Mouse (Mus musculus): ENCODE results near the gene Khsrp. TPM values are rescaled to one million over a fixed set of nuclear protein-coding genes. Genes with fewer than 3 reads are reported as not detected.

Gene Khsrp
- 127 TPM for total RNA-seq (2023)

DNA sequence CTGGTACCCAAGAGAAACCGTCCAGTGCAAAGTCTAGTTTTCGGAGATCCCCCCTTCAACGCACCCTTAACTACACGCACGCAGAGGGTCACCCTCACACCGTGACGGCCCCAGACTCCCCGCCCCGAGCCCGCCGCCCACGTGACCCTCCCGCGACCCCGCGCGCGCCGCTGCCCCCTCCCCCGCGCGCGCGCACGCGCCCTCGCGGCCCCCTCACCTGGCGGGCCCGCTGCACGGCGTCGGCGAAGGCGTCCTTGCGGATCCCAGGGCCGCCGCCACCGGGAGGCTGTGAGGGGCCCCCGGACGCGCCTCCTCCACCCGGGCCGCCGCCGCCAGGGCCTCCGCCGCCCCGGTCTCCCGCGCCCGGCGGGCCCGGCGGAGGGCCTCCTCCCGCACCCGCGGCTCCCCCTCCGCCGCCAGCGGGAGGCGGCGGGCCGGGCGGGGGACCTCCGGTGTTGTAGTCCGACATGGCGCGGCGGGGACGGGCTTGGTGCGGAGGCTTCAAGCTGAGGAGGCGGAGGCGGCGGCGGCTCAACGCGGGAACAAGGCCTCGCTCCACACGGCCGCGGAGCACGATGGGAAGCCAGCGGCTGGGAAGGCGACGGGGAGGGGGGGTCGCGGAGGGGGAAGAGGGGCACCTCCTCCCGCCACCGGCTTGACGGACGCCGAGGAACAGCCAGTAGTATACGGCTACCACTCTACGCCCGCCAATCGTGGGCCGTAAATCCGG is at the start of gene Khsrp:
Khsrp (minus strand) TSS at position 592 of the 730 bp plus-strand sequence.

DNA sequence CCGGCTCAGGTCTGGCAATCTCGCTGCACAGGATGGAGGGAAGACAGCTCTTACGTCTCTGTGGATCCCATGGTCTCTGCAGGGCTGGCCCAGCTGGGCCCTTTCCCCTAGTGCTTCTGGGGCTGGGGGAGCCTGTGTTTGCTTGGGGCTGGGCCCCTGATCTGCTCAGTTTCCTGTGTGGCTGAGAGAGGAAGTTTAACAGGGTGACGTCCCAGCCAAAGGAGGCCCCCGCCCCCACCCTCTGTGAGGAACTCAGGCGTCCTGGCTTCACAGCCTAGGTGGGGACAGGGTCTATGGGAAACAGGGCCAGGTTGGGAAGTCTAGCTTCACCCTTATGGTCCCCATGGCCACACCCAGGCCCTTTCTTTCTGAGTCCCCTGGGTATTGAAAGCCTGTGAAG is 47.0 kb upstream of the Khsrp start, which contains the start of gene Dennd1c:
Dennd1c (minus strand) TSS at position 179 of the 400 bp plus-strand sequence.

DNA sequence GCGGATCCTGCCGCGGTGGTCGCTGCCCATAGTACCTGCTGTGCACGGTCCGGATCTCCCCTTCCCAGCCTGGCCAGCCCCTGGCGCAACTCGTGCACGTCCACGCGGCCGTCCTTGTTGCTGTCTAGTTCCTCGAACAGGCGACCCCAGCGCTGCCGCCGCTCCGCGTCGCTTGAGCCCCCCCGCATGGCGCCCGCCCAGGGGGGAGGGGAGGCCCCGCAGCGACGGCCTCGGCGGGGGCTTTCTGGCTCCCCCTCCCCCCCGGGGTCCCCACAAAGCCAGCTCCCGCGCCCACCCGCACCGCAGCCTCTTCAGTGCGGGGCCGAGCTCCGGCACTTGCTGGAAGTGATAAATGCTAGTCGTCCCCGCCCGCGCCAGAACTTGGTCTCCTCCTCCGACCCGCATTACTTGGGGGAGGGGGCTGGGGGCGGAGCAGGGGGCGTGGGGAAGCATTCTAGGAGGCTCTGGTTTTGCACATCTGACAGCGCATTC is 28.2 kb upstream of the Khsrp start, which contains the start of gene Slc25a23:
Slc25a23 (minus strand) TSS at position 378 of the 492 bp plus-strand sequence.

DNA sequence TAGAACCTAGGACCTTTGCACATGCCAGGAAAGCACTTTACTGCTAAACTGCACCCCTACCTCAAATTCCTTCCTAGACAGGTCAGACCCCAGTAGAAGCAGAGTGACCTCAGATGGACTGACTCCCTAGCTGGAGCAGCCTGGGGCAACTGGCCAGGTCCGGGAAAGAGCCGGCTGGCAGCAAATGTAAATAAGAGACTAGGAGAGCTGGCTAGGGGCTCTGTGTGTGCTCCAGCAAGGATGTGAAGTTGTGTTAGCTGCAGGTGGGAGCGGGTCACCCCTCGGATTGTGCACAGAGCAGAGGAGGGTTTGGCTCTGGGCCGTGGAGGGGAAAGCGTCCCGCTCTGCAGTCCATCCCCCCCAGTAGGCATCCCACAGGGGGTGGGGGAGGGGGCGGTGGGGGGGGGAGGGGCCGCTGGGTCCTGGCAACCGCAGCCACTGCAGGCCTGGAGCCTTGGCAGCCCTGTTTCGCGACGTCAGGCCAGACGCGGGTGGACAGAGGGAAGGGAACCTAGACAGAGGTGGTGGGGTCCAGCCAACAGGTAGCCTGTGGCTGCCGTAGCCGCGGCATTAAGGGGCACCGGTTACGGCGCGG is 27.7 kb upstream of the Khsrp start, which contains the start of gene Crb3:
Crb3 (plus strand) TSS at position 215 of the 595 bp plus-strand sequence.

DNA sequence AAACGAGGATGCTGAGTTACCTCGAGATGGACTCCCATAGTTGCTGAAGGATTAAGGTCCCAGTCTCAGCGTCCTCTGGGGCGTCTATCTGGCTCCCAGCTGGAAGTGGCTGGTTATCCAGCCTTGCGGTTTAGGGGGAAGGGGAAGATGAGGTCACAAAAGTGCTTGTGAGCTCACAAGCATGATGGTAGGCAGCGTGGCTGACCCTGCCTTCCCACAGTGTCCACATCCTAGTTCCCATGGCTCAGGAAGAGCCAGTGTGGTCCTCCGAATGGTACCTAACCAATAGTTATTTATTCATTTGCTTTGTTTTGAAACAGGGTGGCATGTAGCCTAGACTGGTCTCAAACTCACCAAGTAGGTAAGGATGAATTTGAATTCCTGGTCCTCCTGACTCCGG is 10.2 kb upstream of the Khsrp start, which contains the start of gene Slc25a41:
Slc25a41 (minus strand) TSS at position 101 of the 400 bp plus-strand sequence.

DNA sequence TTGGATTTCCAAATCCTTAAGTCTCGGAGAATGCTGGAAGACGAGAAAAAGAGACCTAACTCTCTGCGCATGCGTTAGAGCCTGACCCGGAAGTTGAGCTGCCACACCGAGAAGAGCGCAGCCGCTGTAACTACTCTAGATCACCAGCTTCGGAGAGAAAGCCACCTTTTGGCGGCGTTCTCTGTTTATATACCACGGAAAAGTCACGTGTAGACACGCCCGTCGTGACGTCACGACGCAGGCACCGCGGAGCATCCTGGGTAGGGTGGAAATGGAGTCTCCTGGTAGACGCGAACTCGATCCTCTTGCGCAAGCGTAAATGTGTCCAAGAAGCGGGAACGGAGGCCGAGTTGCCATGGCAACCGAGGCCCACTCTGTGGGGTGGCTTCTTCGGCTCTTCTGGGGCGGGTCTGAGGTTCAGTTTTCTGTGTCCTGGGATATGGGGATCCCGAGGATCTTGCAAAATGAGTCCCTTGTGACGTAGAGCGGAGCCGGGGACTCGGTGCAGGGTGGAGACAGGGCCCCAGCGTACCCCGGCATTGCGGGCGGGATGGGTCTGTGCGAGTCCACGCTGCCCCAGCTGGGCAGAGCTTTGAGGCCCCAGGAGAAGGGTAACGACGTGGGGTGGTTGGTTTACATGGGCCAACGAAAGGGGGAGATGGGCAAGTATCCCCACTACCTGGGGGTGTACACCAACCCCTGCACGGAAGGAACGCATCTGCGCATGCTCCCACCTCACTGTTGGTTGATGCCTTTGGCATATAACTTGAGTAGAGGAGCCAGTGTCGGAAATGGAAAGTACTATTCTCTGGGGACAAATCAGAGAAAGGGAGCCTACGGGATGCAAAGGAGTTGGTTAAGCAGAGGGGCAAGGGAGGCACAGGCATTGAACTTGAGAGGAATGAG is 19.8 kb downstream of the Khsrp start, which contains the start of the genes Gtf2f1 and Gm17949:
Gtf2f1 (minus strand) TSS at position 53 of the 906 bp plus-strand sequence.
Gm17949 (plus strand) TSS at position 234 of the 906 bp plus-strand sequence.

DNA sequence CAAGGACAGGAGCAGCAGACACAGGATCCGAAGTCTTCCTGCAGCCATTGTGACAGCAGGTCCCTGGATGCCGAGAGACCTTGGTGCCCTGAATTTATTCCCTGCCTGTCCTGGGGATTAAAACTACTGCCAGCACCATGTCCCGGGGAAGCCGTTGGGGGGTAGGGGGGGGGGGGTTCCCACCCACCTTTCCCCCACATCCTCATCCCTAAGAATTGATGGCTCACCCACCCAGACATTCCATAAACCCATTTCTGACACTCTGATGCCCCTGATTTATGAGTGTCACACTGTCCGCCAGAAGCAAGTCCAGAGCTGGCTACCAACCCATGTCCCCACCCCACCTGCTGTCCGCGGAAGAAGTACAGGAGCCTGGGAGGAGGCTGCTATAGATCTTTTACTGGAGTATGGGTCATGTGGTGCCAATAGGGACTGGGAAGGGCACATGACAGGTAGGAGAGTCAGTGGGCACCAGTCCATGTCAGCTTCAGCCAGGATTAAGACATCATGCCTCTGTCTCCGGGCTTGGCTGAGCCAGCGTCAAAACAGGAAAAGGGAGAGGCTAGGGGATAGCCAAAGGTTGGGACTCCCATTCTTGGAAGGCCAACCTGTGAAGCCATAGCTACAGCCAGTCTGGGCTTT is 31.2 kb downstream of the Khsrp start, which contains the start of gene Pspn:
Pspn (minus strand) TSS at position 51 of the 642 bp plus-strand sequence.

DNA sequence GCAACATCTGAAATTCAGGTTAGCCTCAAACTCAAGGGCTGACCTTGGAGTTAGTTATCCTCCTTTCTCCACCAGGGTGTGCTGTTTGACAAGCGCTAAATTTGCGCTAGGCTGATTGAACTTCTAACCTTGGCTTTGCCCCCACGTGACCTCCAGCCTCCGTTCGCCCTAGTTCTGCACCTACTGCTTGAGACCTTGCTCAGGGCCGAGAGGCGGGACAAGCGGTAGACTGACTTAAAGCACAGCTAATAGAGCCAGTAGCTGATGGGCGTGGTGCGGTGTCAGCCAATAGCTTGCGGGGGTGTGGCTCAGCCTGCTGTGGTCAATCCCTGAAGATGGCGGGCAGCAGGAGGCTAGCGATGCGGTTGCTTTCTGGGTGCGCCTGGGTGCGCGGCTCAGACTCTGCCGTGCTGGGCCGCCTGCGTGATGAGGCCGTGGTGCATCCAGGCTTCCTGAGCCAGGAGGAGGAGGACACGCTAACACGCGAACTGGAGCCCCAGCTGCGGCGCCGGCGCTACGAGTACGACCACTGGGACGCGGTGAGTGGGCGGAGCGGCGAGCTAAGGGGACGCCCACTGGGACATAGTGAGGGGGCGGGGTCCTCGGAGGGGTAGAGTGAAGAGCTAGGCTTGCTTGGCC is 34.2 kb downstream of the Khsrp start, which contains the start of gene Alkbh7:
Alkbh7 (plus strand) TSS at position 311 of the 639 bp plus-strand sequence.

DNA sequence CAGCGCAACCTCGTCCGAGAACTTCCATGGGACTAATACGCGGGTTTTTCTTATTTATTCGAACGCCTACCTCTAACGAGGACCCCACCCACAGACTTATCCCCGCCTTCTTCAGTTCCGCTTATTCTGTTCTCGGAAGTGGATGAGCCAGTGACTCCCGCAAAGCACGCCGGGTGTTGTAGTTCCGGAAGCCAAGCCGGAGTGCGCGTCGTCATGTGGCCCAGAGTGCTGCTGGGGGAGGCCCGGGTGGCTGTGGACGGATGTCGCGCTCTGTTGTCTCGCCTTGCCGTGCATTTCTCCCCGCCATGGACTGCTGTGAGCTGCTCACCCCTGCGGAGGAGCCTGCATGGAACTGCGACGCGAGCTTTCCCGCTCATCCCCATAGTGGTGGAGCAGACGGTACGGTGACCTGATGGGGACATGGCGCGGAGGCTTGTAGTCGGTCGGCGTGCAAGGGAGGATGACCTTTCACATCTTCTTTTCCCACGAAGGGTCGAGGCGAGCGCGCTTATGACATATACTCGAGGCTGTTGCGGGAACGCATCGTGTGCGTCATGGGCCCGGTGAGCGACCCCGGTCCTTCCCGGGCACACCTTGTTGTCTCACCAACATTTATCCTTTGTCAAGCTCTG is 41.1 kb downstream of the Khsrp start, which contains the start of gene Clpp:
Clpp (plus strand) TSS at position 191 of the 632 bp plus-strand sequence.

DNA sequence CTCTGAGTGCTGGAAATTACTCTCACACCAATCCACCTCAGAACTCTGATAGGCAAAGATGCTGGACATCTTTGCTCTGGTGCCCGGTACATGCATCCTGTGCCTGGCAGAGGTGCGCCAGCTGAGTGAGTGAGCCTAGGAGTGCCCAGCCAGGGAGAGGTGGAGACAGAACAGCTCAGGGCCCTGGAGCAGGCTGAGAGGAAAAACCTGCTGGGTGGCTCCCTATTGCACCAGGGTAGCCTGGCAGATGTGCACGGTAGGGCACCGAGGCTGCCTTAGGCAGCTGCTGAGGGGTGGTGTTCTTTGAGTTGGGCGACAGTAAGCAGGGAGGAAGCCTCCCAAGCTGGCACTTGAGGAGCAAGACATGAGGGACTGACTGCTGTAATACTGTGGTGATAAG is 49.3 kb downstream of the Khsrp start, which contains the start of gene Acer1:
Acer1 (minus strand) TSS at position 114 of the 400 bp plus-strand sequence.

Other genes with a start within 250 kb of the Khsrp start
- 17.7 TPM for gene Rfx2, start 200.5 kb downstream of the Khsrp start, total RNA-seq (2023)
- gene Acsbg2, start 157.1 kb downstream of the Khsrp start, total RNA-seq (2023) = not detected
- 0.65 TPM for gene 1700061G19Rik, start 156.0 kb downstream of the Khsrp start, total RNA-seq (2023)
- gene Mllt1, start 96.1 kb downstream of the Khsrp start, total RNA-seq (2023) = 37.9 TPM
- gene Acer1, start 49.4 kb downstream of the Khsrp start, total RNA-seq (2023) = not detected
- 28.6 TPM for gene Clpp, start 41.2 kb downstream of the Khsrp start, total RNA-seq (2023)
- 12.4 TPM for gene Alkbh7, start 34.2 kb downstream of the Khsrp start, total RNA-seq (2023)
- gene Pspn, start 31.5 kb downstream of the Khsrp start, total RNA-seq (2023) = not detected
- 57.0 TPM for gene Gtf2f1, start 20.2 kb downstream of the Khsrp start, total RNA-seq (2023)
- gene Gm17949, start 20.1 kb downstream of the Khsrp start, total RNA-seq (2023) = not detected
- gene Slc25a41, start 10.1 kb upstream of the Khsrp start, total RNA-seq (2023) = not detected
- gene Crb3, start 27.6 kb upstream of the Khsrp start, total RNA-seq (2023) = 1.9 TPM
- 36.3 TPM for gene Slc25a23, start 28.3 kb upstream of the Khsrp start, total RNA-seq (2023)
- 170 TPM for gene Dennd1c, start 47.0 kb upstream of the Khsrp start, total RNA-seq (2023)
- gene Tubb4a, start 56.3 kb upstream of the Khsrp start, total RNA-seq (2023) = 2.1 TPM
- gene Tnfsf9, start 73.8 kb upstream of the Khsrp start, total RNA-seq (2023) = 2.3 TPM
- gene Cd70, start 118.3 kb upstream of the Khsrp start, total RNA-seq (2023) = not detected
- gene Tnfsf14, start 162.7 kb upstream of the Khsrp start, total RNA-seq (2023) = 1.3 TPM
- 40.1 TPM for gene C3, start 196.6 kb upstream of the Khsrp start, total RNA-seq (2023)
- gene Gpr108, start 216.9 kb upstream of the Khsrp start, total RNA-seq (2023) = 44.4 TPM
- 4.5 TPM for gene Trip10, start 217.9 kb upstream of the Khsrp start, total RNA-seq (2023)
- 164 TPM for gene Vav1, start 247.6 kb upstream of the Khsrp start, total RNA-seq (2023)